Mouse (Mus musculus) CH12.LX (cell line): Measurements from ENCODE around the gene Phf23. TPM values are rescaled to one million over a fixed set of nuclear protein-coding genes. Genes with fewer than 3 reads are reported as not detected.

Experiments used
- DNase-seq: peaks from one replicate; pipeline ENCODE4 v3.0.0-alpha.2; 2013; ENCODE audit errors: extremely low read depth
- H3K27ac ChIP-seq: 2 replicates; pipeline ENCODE4 v1.5.1; 2012; ENCODE audit warnings: low read depth, mild to moderate bottlenecking, control low read depth, moderate library complexity; ENCODE audit not compliant: insufficient read depth
- H3K27me3 ChIP-seq: replicated peaks from 2 replicates; pipeline ENCODE3; 2012; ENCODE audit warnings: inconsistent platforms
- H3K36me3 ChIP-seq, 2 experiments: replicated peaks in 1 of 2; 2 replicates each; pipeline versions ENCODE3 to v1.6.1; 2012; ENCODE audit warnings: inconsistent platforms in 1 of 2, low read length in 1 of 2, mild to moderate bottlenecking in 1 of 2, mixed read lengths in 1 of 2, moderate library complexity in 1 of 2; ENCODE audit not compliant: control insufficient read depth in 1 of 2, insufficient read depth in 1 of 2
- H3K4me1 ChIP-seq, 2 experiments: 2 replicates each; pipeline ENCODE4 v1.6.1; 2012; ENCODE audit warnings: inconsistent platforms in 1 of 2, moderate library complexity in 1 of 2; ENCODE audit not compliant: insufficient read depth in 2 of 2, control insufficient read depth in 1 of 2
- H3K4me2 ChIP-seq: 2 replicates; pipeline ENCODE4 v1.6.1; 2012; ENCODE audit warnings: low read depth, mild to moderate bottlenecking, control low read depth; ENCODE audit not compliant: poor library complexity, insufficient read depth, severe bottlenecking
- H3K4me3 ChIP-seq, 3 experiments: fragments of 150-350 bp in 1 of 3; sonication (generic) in 1 of 3; replicated peaks in 1 of 3; 2 replicates each; pipeline versions ENCODE3 to v1.5.1; 2011 to 2012; ENCODE audit warnings: low read depth in 2 of 3, low read length in 2 of 3, mild to moderate bottlenecking in 2 of 3, moderate library complexity in 2 of 3, control low read depth in 1 of 3, improper control_type of control experiment in 1 of 3, inconsistent platforms in 1 of 3, mixed read lengths in 1 of 3; ENCODE audit not compliant: poor library complexity in 1 of 3
- H3K79me2 ChIP-seq: replicated peaks from 2 replicates; pipeline ENCODE4 v1.6.1; 2012; ENCODE audit warnings: mild to moderate bottlenecking, moderate library complexity; ENCODE audit not compliant: control insufficient read depth, poor library complexity, insufficient read depth, severe bottlenecking; ENCODE audit errors: extremely low read depth
- H3K9ac ChIP-seq: 2 replicates; pipeline ENCODE4 v1.6.1; 2012; ENCODE audit warnings: low read depth, mild to moderate bottlenecking, control low read depth, moderate library complexity; ENCODE audit not compliant: insufficient read depth
- H3K9me3 ChIP-seq: replicated peaks from 2 replicates; pipeline ENCODE3; 2012; ENCODE audit warnings: low read length, inconsistent platforms, mixed read lengths
- BHLHE40 ChIP-seq: IDR thresholded peaks from 2 replicates; pipeline ENCODE4 v1.6.1; 2011; ENCODE audit warnings: mild to moderate bottlenecking, low read depth, low read length, improper control_type of control experiment
- CHD1 ChIP-seq: IDR thresholded peaks from 2 replicates; pipeline ENCODE4 v1.6.1; 2012; ENCODE audit warnings: low read depth, low read length, improper control_type of control experiment, inconsistent platforms
- CHD2 ChIP-seq: IDR thresholded peaks from 2 replicates; pipeline ENCODE4 v1.6.1; 2011; ENCODE audit warnings: low read length, improper control_type of control experiment
- CTCF ChIP-seq, 2 experiments: IDR thresholded peaks in 1 of 2; conservative IDR thresholded peaks in 1 of 2; 2 replicates each; pipeline ENCODE4 v1.5.1; 2011 to 2012; ENCODE audit warnings: low read depth in 2 of 2, low read length in 2 of 2, improper control_type of control experiment in 1 of 2, inconsistent platforms in 1 of 2, mild to moderate bottlenecking in 1 of 2, moderate library complexity in 1 of 2
- E2F4 ChIP-seq: IDR thresholded peaks from 2 replicates; pipeline ENCODE4 v1.6.1; 2011; ENCODE audit warnings: low read depth, low read length, improper control_type of control experiment; ENCODE audit not compliant: insufficient replicate concordance
- ELF1 ChIP-seq: IDR thresholded peaks from 2 replicates; pipeline ENCODE4 v1.6.1; 2014; ENCODE audit warnings: low read depth, mild to moderate bottlenecking, inconsistent platforms, low read length, improper control_type of control experiment
- EP300 ChIP-seq: IDR thresholded peaks from 2 replicates; pipeline ENCODE4 v1.6.1; 2011; ENCODE audit warnings: low read length, improper control_type of control experiment
- ETS1 ChIP-seq: conservative IDR thresholded peaks from 2 replicates; pipeline ENCODE4 v1.6.1; 2012; ENCODE audit warnings: low read depth, mild to moderate bottlenecking, inconsistent platforms, low read length, improper control_type of control experiment, moderate library complexity
- GABPA ChIP-seq: IDR thresholded peaks from 2 replicates; pipeline ENCODE4 v1.6.1; 2012; ENCODE audit warnings: low read depth, low read length, improper control_type of control experiment, inconsistent platforms; ENCODE audit not compliant: insufficient replicate concordance
- HCFC1 ChIP-seq: IDR thresholded peaks from 2 replicates; pipeline ENCODE4 v1.6.1; 2012; ENCODE audit warnings: low read depth, mild to moderate bottlenecking, inconsistent platforms, low read length, improper control_type of control experiment
- IRF4 ChIP-seq: IDR thresholded peaks from 2 replicates; pipeline ENCODE4 v1.6.1; 2014; ENCODE audit warnings: low read depth, mild to moderate bottlenecking, inconsistent platforms, low read length, improper control_type of control experiment
- JUN ChIP-seq: IDR thresholded peaks from 2 replicates; pipeline ENCODE4 v1.6.1; 2011; ENCODE audit warnings: low read depth, mild to moderate bottlenecking, low read length, improper control_type of control experiment, moderate library complexity; ENCODE audit not compliant: insufficient read depth
- JUND ChIP-seq: conservative IDR thresholded peaks from 2 replicates; pipeline ENCODE4 v1.6.1; 2011; ENCODE audit warnings: low read depth, low read length, improper control_type of control experiment
- KAT2A ChIP-seq: IDR thresholded peaks from 2 replicates; pipeline ENCODE4 v1.6.1; 2012; ENCODE audit warnings: low read length, improper control_type of control experiment, inconsistent platforms; ENCODE audit not compliant: insufficient replicate concordance
- MAFK ChIP-seq: IDR thresholded peaks from 2 replicates; pipeline ENCODE4 v1.6.1; 2011; ENCODE audit warnings: low read length, improper control_type of control experiment; ENCODE audit not compliant: insufficient replicate concordance
- MAX ChIP-seq: IDR thresholded peaks from 2 replicates; pipeline ENCODE4 v1.6.1; 2011; ENCODE audit warnings: low read length, improper control_type of control experiment
- MAZ ChIP-seq: IDR thresholded peaks from 2 replicates; pipeline ENCODE4 v1.6.1; 2012; ENCODE audit warnings: low read depth, mild to moderate bottlenecking, inconsistent platforms, low read length, improper control_type of control experiment, moderate library complexity
- MEF2A ChIP-seq: IDR thresholded peaks from 2 replicates; pipeline ENCODE4 v1.6.1; 2014; ENCODE audit warnings: low read depth, mild to moderate bottlenecking, inconsistent platforms, low read length, improper control_type of control experiment, borderline replicate concordance
- MXI1 ChIP-seq: IDR thresholded peaks from 2 replicates; pipeline ENCODE4 v1.6.1; 2011; ENCODE audit warnings: mild to moderate bottlenecking, low read depth, low read length, improper control_type of control experiment
- MYC ChIP-seq: IDR thresholded peaks from 2 replicates; pipeline ENCODE4 v1.6.1; 2011; ENCODE audit warnings: low read depth, mild to moderate bottlenecking, improper control_type of control experiment, low read length
- NELFE ChIP-seq: IDR thresholded peaks from 2 replicates; pipeline ENCODE4 v1.6.1; 2011; ENCODE audit warnings: low read depth, low read length, improper control_type of control experiment
- NRF1 ChIP-seq: IDR thresholded peaks from 2 replicates; pipeline ENCODE4 v1.6.1; 2014; ENCODE audit warnings: low read depth, mild to moderate bottlenecking, inconsistent platforms, low read length, improper control_type of control experiment, moderate library complexity
- PAX5 ChIP-seq: IDR thresholded peaks from 2 replicates; pipeline ENCODE4 v1.6.1; 2012; ENCODE audit warnings: low read length, inconsistent platforms, mixed read lengths
- POLR2A ChIP-seq: IDR thresholded peaks from 2 replicates; pipeline ENCODE4 v1.6.1; 2011; ENCODE audit warnings: low read depth, mild to moderate bottlenecking, improper control_type of control experiment, low read length
- POLR2AphosphoS2 ChIP-seq: IDR thresholded peaks from 2 replicates; pipeline ENCODE4 v1.6.1; 2011; ENCODE audit warnings: low read depth, low read length, improper control_type of control experiment
- RAD21 ChIP-seq: IDR thresholded peaks from 2 replicates; pipeline ENCODE4 v1.6.1; 2011; ENCODE audit warnings: low read depth, mild to moderate bottlenecking, low read length, improper control_type of control experiment, moderate library complexity
- RCOR1 ChIP-seq: conservative IDR thresholded peaks from 2 replicates; pipeline ENCODE4 v1.6.1; 2012; ENCODE audit warnings: low read depth, mild to moderate bottlenecking, inconsistent platforms, low read length, improper control_type of control experiment
- SIN3A ChIP-seq: IDR thresholded peaks from 2 replicates; pipeline ENCODE4 v1.6.1; 2012; ENCODE audit warnings: low read length, improper control_type of control experiment, inconsistent platforms
- SMC3 ChIP-seq: IDR thresholded peaks from 2 replicates; pipeline ENCODE4 v1.6.1; 2011; ENCODE audit warnings: low read depth, low read length, improper control_type of control experiment
- TBP ChIP-seq: conservative IDR thresholded peaks from 2 replicates; pipeline ENCODE4 v1.6.1; 2011; ENCODE audit warnings: low read depth, low read length, improper control_type of control experiment
- TCF12 ChIP-seq: IDR thresholded peaks from 2 replicates; pipeline ENCODE4 v1.6.1; 2014; ENCODE audit warnings: low read depth, mild to moderate bottlenecking, inconsistent platforms, low read length, improper control_type of control experiment
- UBTF ChIP-seq: IDR thresholded peaks from 2 replicates; pipeline ENCODE4 v1.6.1; 2012; ENCODE audit warnings: low read depth, mild to moderate bottlenecking, inconsistent platforms, low read length, improper control_type of control experiment, moderate library complexity
- USF1 ChIP-seq: IDR thresholded peaks from 2 replicates; pipeline ENCODE4 v1.6.1; 2014; ENCODE audit warnings: low read depth, mild to moderate bottlenecking, inconsistent platforms, low read length, improper control_type of control experiment
- USF2 ChIP-seq: conservative IDR thresholded peaks from 2 replicates; pipeline ENCODE4 v1.6.1; 2011; ENCODE audit warnings: low read depth, low read length, improper control_type of control experiment
- ZC3H11A ChIP-seq: IDR thresholded peaks from 2 replicates; pipeline ENCODE4 v1.6.1; 2012; ENCODE audit warnings: low read depth, mild to moderate bottlenecking, inconsistent platforms, low read length, improper control_type of control experiment
- ZKSCAN1 ChIP-seq: IDR thresholded peaks from 2 replicates; pipeline ENCODE4 v1.6.1; 2012; ENCODE audit warnings: low read depth, inconsistent platforms, low read length, improper control_type of control experiment, borderline replicate concordance
- ZMIZ1 ChIP-seq: IDR thresholded peaks from 2 replicates; pipeline ENCODE4 v1.6.1; 2012; ENCODE audit warnings: low read depth, mild to moderate bottlenecking, inconsistent platforms, low read length, improper control_type of control experiment
- ZNF384 ChIP-seq: IDR thresholded peaks from 2 replicates; pipeline ENCODE4 v1.6.1; 2012; ENCODE audit warnings: low read depth, low read length, improper control_type of control experiment, inconsistent platforms
- dilution Hi-C: fragments of 300-500 bp; cut with MboI; formaldehyde crosslinking; loops from 2 replicates; pipeline ENCODE4 v1.14.3; 2020; ENCODE audit warnings: low sequenced_read_pairs; ENCODE audit not compliant: extremely low pct_unique_long_range_greater_than_20kb, extremely low pct_ligation_motif_present
- in situ Hi-C: fragments of 300-500 bp; cut with MboI; formaldehyde crosslinking; loops from 3 replicates; pipeline ENCODE4 v1.14.3; 2019; ENCODE audit warnings: low sequenced_read_pairs, low pct_ligation_motif_present, low pct_unique_long_range_greater_than_20kb, mixed read lengths
- polyA plus RNA-seq: library from polyadenylated mRNA; unstranded; fragments of >175 nt; gene quantifications from 2 replicates; pipeline ENCODE4 v1.2.1, GENCODE M21; 2012; ENCODE audit warnings: low read depth; ENCODE audit not compliant: insufficient read length
- total RNA-seq, 2 experiments: library from RNA; depleted of rRNA; stranded (reverse); fragments of 300-350 nt in 1 of 2; fragments of >200 nt in 1 of 2; gene quantifications; 2 replicates each; pipeline ENCODE4 v1.2.3; 2012 to 2014

Phf23 gene
- total and polyA plus RNA-seq, 3 experiments: 67.2 to 93.2 (median 69.0) TPM

DNA sequence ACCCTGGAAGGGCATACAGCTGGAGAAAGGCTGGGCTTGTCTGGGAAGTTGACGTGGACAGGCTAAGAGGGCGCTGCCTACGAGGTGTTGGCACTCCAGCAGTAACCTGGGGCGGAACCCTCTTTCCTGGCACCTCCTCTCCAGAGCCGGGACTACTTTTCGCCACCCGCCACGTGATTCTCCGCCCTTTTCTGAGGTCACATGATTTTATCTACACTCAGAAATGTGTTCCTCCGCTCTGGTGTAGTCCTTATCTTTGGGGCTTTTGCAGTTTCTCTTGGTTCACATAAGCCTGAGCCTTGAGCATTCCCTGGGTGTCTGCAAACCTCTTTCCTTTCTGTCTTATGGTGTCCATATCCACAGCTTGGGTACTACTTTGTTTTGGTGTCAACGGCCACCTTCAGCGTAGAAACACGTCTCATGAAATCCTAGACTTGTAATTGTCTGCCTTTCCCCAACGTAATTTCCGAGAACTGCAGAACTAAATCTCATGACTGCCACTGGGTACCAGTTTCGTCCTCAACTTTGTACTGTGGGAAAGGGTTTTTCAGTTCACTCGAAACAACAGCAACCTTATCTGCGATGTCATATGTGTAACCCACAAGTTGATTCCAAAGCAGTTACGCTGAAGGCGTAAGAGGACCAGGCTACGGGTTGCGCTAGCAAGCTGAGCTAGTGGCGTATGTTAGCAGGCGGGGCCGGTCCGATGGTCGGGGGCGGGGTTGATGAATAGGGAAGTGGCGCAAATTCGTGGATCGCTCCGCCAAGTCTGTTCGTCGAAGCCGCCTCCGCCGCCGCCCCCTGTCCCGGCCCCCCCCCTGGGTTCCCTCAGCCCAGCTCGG, 4.5 kb upstream of the Phf23 start, which contains the start of gene Gabarap:
Gabarap (plus strand) TSS at position 294 of the 842 bp plus-strand sequence.
- H3K4me2 ChIP-seq: peak within 1 kb of the TSS; percentile 68
- peak within 1 kb of the TSS; percentile 80 for H3K27ac ChIP-seq
- in situ Hi-C loops: no loop called here
- no peaks in the 10 kb centered on the region for H3K27me3 ChIP-seq
- dilution Hi-C loops: no loop called here
- H3K4me1 ChIP-seq: peaks cover 8 to 28% of the 10 kb centered on the region in 2 experiments; a peak in 3 of 4 replicates
- peak; percentile 99 for DNase-seq
- H3K9me3 ChIP-seq: no peaks in the 10 kb centered on the region
- TF ChIP-seq MAX: peak; percentile 99
- TF ChIP-seq TCF12: peak; percentile 62; the same call in 1 of the 2 replicates
- TF ChIP-seq ZKSCAN1: no peak; the same call in 1 of the 2 replicates
- no peak for TF ChIP-seq EP300
- TF ChIP-seq TBP: peak; percentile 74
- no peak for TF ChIP-seq UBTF
- TF ChIP-seq MXI1: peak; percentile 94
- no peak for TF ChIP-seq PAX5
- peak; percentile 56; the same call in 1 of the 2 replicates for TF ChIP-seq MEF2A
- peak; percentile 100 for TF ChIP-seq SIN3A
- TF ChIP-seq MAZ: peak; percentile 79; the same call in 1 of the 2 replicates
- peak; percentile 82 for TF ChIP-seq HCFC1
- TF ChIP-seq RCOR1: 0 out of 2 replicates have a peak, but pooled peaks have one; percentile 31
- TF ChIP-seq POLR2AphosphoS2: peak; percentile 86
- no peak for TF ChIP-seq ZNF384
- TF ChIP-seq SMC3: no peak
- peak; percentile 81; the same call in 1 of the 2 replicates for TF ChIP-seq CHD2
- TF ChIP-seq POLR2A: peak; percentile 70
- peak; percentile 81 for TF ChIP-seq ELF1
- no peak for TF ChIP-seq GABPA
- peak; percentile 36 for TF ChIP-seq NELFE
- no peak for TF ChIP-seq JUND
- TF ChIP-seq RAD21: no peak
- TF ChIP-seq USF1: peak; percentile 98
- TF ChIP-seq MAFK: no peak
- peak; percentile 43; the same call in 1 of the 2 replicates for TF ChIP-seq ETS1
- no peak for TF ChIP-seq ZC3H11A
- no peak; the same call in 1 of the 2 replicates for TF ChIP-seq E2F4
- TF ChIP-seq KAT2A: peak; percentile 98
- TF ChIP-seq ZMIZ1: no peak; the same call in 1 of the 2 replicates
- TF ChIP-seq USF2: peak; percentile 99
- TF ChIP-seq CTCF (conservative IDR thresholded peaks at IDR 0.05 in 1 of 2, IDR thresholded peaks at IDR 0.05 in 1 of 2; ENCODE audit: low read depth in 2 of 2, low read length in 2 of 2): no peak
- TF ChIP-seq CHD1: no peak
- TF ChIP-seq BHLHE40: peak; percentile 98
- TF ChIP-seq JUN: no peak
- peak; percentile 96 for TF ChIP-seq MYC
- TF ChIP-seq IRF4: peak; percentile 84
- no peak for TF ChIP-seq NRF1
- H3K36me3 ChIP-seq: peaks cover 51 to 62% of the 10 kb centered on the region in 2 experiments
- peak within 1 kb of the TSS; percentile 83 for H3K9ac ChIP-seq
- H3K4me3 ChIP-seq: peak within 1 kb of the TSS; percentile 76 to 93 (median 77)
- H3K79me2 ChIP-seq: peaks cover 29% of the 10 kb centered on the region
